Mouse (Mus musculus) liver, embryonic 14.5 days (tissue): ENCODE measurements around the gene Sdhaf1. TPM values are rescaled to one million over a fixed set of nuclear protein-coding genes. Genes with fewer than 3 reads are reported as not detected.

Experiments used
- ATAC-seq: fragments of 200-750 bp; cut with Nextera tagmentation; 2 replicates; pipeline ENCODE4 v1.8.0; 2017; ENCODE audit warnings: moderate number of reproducible peaks, mild to moderate bottlenecking, moderate library complexity; ENCODE audit not compliant: insufficient read depth
- DNase-seq, 3 experiments: peaks; one replicate each; pipeline ENCODE4 v3.0.0-alpha.2; 2012 to 2013; ENCODE audit warnings: low read depth in 3 of 3, low spot score in 3 of 3
- H3K27ac ChIP-seq: fragments of 300-500 bp; sonication (generic); 2 replicates; pipeline ENCODE4 v1.5.1; 2014; ENCODE audit warnings: moderate library complexity, mild to moderate bottlenecking, control low read depth, inconsistent platforms
- H3K27me3 ChIP-seq: fragments of 300-500 bp; sonication (generic); 2 replicates; pipeline ENCODE4 v1.6.1; 2014; ENCODE audit warnings: mild to moderate bottlenecking, low read length, moderate library complexity; ENCODE audit not compliant: control insufficient read depth, insufficient read depth
- H3K36me3 ChIP-seq: fragments of 300-500 bp; sonication (generic); replicated peaks from 2 replicates; pipeline ENCODE4 v1.6.1; 2014; ENCODE audit warnings: low read depth; ENCODE audit not compliant: control insufficient read depth, insufficient read depth
- H3K4me1 ChIP-seq, 2 experiments: fragments of 200-500 bp in 1 of 2; fragments of 300-500 bp in 1 of 2; sonication (generic) in 1 of 2; replicated peaks; 2 replicates each; pipeline ENCODE4 v1.6.1; 2012 to 2014; ENCODE audit warnings: antibody characterized with exemption in 1 of 2, inconsistent platforms in 1 of 2, low read length in 1 of 2; ENCODE audit not compliant: control insufficient read depth in 2 of 2, insufficient read depth in 2 of 2
- H3K4me2 ChIP-seq: fragments of 300-500 bp; sonication (generic); 2 replicates; pipeline ENCODE4 v1.6.1; 2014; ENCODE audit warnings: low read depth, mild to moderate bottlenecking, control low read depth, moderate library complexity
- H3K4me3 ChIP-seq, 2 experiments: fragments of 200-500 bp in 1 of 2; fragments of 300-500 bp in 1 of 2; sonication (generic) in 1 of 2; 2 replicates each; pipeline ENCODE4 v1.5.1; 2012 to 2014; ENCODE audit warnings: low read depth in 2 of 2, low read length in 2 of 2, mild to moderate bottlenecking in 2 of 2, control low read depth in 1 of 2, inconsistent platforms in 1 of 2, moderate library complexity in 1 of 2; ENCODE audit not compliant: insufficient read depth in 1 of 2
- H3K9ac ChIP-seq: fragments of 300-500 bp; sonication (generic); replicated peaks from 2 replicates; pipeline ENCODE4 v1.6.1; 2014; ENCODE audit warnings: mild to moderate bottlenecking, control low read depth, moderate library complexity
- H3K9me3 ChIP-seq: fragments of 300-500 bp; sonication (generic); 2 replicates; pipeline ENCODE4 v1.6.1; 2016; ENCODE audit warnings: low read length, mixed read lengths; ENCODE audit not compliant: control insufficient read depth
- CTCF ChIP-seq: IDR thresholded peaks from 2 replicates; pipeline ENCODE4 v1.5.1; 2016; ENCODE audit warnings: antibody characterized with exemption, low read depth, control low read depth
- EP300 ChIP-seq: IDR thresholded peaks from 2 replicates; pipeline ENCODE4 v1.6.1; 2016; ENCODE audit warnings: antibody characterized with exemption, low read depth
- WGBS: fragments of 180-500 bp; shearing (Covaris S2); extraction: QIAGEN DNeasy Blood & Tissue Kit; methylation state at CpG from one replicate; pipeline ENCODE4 v1.1.7; 2014; ENCODE audit not compliant: insufficient replicate concordance; 5-methylcytosine and 5-hydroxymethylcytosine counted together
- polyA plus RNA-seq, 2 experiments: library from polyadenylated mRNA; depleted of rRNA in 1 of 2; stranded (reverse) in 1 of 2; unstranded in 1 of 2; fragments of >200 nt; fragmentation: Nextera tagmentation in 1 of 2; extraction: Ambion mirVana in 1 of 2; gene quantifications; 2 replicates each; pipeline versions ENCODE4 v1.2.1 to v1.2.3; 2012 to 2014

Sdhaf1 gene
- polyA plus RNA-seq, 2 experiments: 5.1 to 6.7 TPM

DNA sequence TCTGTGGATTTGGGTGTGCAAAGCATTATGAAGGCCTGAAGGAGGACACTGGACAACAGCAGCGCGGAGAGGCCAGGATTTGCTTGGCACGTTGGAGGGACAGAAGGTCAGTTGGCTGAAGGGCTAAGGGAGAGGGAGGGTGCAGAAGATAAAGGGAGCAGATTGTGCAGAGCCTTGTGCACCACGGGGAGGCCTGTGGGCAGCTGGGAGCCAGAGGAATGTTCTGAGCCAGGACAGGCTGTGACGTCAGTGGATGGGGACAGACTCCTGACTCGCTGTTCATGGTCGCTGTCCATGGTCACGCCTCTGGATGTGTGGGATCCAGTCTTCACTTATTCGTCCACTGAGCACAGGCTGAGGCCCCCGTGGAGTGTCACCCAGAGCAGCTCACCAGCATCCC lies 28.6 kb downstream of the Sdhaf1 start:
- H3K4me3 ChIP-seq: no peak overlapping the region
- no peak for TF ChIP-seq EP300
- TF ChIP-seq CTCF: no peak
- H3K9me3 ChIP-seq: no peaks in the 10 kb centered on the region
- no peak overlapping the region for H3K4me2 ChIP-seq
- no peak overlapping the region for H3K9ac ChIP-seq
- H3K27ac ChIP-seq: no peak overlapping the region
- 45% methylated on average over 10 of the region's 10 CpGs for WGBS
- DNase-seq (no peak), ATAC-seq (no peak)
- H3K27me3 ChIP-seq: no peaks in the 10 kb centered on the region
- no peaks in the 10 kb centered on the region for H3K4me1 ChIP-seq
- no peaks in the 10 kb centered on the region for H3K36me3 ChIP-seq

DNA sequence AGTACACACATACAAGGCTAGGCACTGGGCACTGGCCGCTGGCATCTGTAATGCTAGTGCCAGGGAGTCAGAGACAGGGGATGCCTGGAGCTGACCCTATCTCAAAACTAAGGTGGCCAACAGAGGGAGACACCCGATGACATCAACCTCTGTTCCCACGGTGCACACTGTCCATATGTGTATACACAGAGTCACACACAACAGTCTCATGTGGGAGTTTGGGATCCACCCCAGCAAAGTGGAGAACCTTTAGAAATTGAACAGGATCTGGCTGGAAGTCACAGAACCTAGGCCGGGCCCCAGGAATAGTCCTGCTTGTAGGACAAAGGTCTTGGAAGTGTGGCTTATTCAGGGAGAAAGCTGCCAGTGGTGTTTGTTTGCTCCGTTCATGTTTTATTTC lies 29.4 kb downstream of the Sdhaf1 start:
- ATAC-seq (no peak), DNase-seq (no peak)
- Histone ChIP-seq H3K27me3 (no peaks in the 10 kb centered on the region), H3K9ac (no peak overlapping the region), H3K4me1 (no peaks in the 10 kb centered on the region), H3K36me3 (no peaks in the 10 kb centered on the region), H3K4me2 (no peak overlapping the region), H3K4me3 (no peak overlapping the region), H3K9me3 (no peaks in the 10 kb centered on the region), H3K27ac (no peak overlapping the region)
- TF ChIP-seq EP300 (no peak), CTCF (no peak)
- 56% methylated on average over 5 of the region's 5 CpGs for WGBS

DNA sequence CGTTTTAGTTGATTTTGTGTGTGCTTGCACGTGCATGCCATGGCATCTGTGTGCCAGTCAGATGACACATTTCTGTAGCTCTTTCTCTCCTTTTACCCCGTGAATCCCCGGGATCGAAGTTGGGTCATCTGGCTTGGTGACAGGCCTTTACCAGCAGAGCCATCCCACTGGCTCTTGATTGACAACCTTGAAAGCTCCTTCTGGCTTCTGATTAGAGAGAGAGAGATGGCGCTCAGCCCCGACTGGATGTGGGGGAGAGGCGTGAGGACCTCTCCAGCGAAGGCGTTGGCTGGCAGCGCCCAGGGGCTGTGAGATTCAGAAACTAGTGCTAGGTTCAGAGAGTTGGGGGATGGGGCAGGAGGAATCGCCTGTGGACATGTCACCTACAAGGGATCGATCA lies 29.9 kb downstream of the Sdhaf1 start:
- Histone ChIP-seq H3K9me3 (no peaks in the 10 kb centered on the region), H3K4me1 (no peaks in the 10 kb centered on the region), H3K4me3 (no peak overlapping the region), H3K9ac (no peak overlapping the region), H3K36me3 (no peaks in the 10 kb centered on the region), H3K4me2 (no peak overlapping the region), H3K27ac (no peak overlapping the region), H3K27me3 (no peaks in the 10 kb centered on the region)
- no peak for ATAC-seq
- TF ChIP-seq CTCF (no peak), EP300 (no peak)
- WGBS: 72% methylated on average over 13 of the region's 13 CpGs
- DNase-seq: no peak

DNA sequence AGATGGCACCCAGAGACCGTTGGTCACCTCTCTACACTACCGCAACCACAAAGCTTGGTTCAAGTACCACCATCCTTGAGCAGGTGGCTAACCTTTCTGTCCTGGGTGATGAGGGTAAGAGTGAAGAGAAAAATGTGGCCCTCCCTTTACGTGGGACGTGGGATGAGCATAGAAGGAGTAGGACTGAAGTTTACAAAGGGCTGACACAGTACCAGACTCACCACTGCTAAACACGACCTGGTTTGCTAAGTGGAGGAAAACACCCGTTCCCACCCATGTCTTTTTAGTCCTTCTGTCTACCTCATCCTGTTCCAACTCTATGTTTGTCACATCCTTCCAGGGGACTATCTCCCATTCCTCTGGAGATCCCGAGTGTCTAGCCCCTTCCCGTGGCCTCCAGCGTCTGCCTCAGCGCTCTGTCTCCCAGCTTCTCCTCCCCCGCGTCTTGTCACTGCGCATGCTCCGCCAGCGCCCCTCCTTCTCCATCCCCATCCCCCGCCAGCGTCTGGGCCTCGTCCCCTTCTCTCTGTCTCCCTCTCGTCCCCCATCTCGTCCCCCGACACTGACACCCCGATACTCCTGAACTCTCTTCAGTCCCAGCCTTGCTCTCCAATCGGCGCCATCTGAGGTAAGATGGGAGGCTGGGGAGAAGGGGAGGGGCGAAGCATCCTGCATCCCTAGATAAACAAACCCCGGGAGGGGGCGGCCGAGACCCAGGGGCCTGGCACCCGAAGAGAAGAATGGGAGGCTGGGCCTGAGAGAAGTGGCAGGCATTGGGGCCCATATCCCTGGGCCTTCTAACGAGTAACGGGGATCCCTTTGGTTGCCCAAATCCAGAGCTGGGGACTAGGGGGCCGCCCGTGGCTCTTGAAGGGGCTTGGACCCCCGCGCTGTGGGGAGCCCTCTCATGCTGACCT lies 32.2 kb downstream of the Sdhaf1 start, which contains the start of gene Clip3:
Gene Clip3 (plus strand): TSS at position 514 of the 917 bp plus-strand sequence.
- 10% methylated on average over 35 of the region's 35 CpGs for WGBS
- Histone ChIP-seq H3K27me3 (no peaks in the 10 kb centered on the region), H3K27ac (no peak within 1 kb of the TSS), H3K9ac (no peak within 1 kb of the TSS), H3K4me3 (peak within 1 kb of the TSS; percentile 23 to 27; a peak in 3 of 4 replicates), H3K36me3 (no peaks in the 10 kb centered on the region), H3K4me2 (no peak within 1 kb of the TSS), H3K4me1 (no peaks in the 10 kb centered on the region), H3K9me3 (no peaks in the 10 kb centered on the region)
- no peak for ATAC-seq
- DNase-seq: no peak
- TF ChIP-seq CTCF (no peak), EP300 (no peak)

DNA sequence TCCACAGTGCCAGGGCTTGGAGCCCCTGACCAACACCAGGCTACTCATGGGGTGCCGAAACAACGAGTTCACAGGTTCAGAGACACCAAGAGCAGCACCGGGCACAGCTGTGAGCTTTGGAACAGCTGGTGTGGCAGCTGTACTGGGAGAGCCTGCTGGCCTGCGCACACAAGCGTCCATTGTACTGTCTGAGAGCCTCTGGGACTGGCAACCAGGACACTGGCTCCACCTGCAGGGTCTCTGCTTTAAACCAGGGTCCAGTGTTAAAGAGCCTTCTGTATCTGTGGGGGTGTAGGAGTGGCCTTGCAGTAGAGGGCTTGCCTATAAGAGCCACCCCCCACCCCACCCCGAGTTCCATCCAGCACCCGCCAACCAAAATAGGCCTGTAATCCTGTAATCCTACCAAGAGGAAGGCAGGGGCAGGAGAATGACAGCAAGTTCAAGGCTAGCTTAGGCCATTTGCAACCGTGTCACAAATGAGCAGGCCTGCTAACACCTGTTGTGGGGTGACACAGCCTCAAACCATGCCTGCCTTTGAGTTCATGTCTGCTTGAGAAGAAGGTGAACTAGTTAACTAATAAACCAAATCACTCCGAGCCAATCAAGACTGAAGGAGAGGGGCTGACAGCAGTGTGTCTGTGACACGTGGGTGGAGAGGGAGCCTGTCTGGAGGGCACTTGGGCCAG lies 33.8 kb downstream of the Sdhaf1 start:
- Histone ChIP-seq H3K4me3 (no peak overlapping the region), H3K9me3 (no peaks in the 10 kb centered on the region), H3K4me2 (no peak overlapping the region), H3K27ac (no peak overlapping the region), H3K9ac (no peak overlapping the region), H3K36me3 (no peaks in the 10 kb centered on the region), H3K27me3 (no peaks in the 10 kb centered on the region), H3K4me1 (no peaks in the 10 kb centered on the region)
- ATAC-seq (no peak), DNase-seq (no peak)
- 47% methylated on average over 10 of the region's 10 CpGs for WGBS
- no peak for TF ChIP-seq EP300
- no peak for TF ChIP-seq CTCF
